Comparison of ENCODE assay signal across 8 mouse cellular contexts in genomic region chr16:33583881-33584454, GRCm38 (mm10).
DNase-seq lines count a peak whose midpoint lies in the region; ATAC-seq and TF ChIP-seq lines count a peak whose summit lies in the region.

No protein-coding gene starts in this region.

- peak overlapping the region; percentile 84 for H3K4me2 ChIP-seq in CH12.LX (ENCODE audit: insufficient read depth, low read depth, poor library complexity, severe bottlenecking)
- H3K4me2 ChIP-seq in heart, embryonic 16.5 days (ENCODE audit: low read depth, low read length) = peak overlapping the region; percentile 66
- peak overlapping the region; percentile 47 for H3K4me2 ChIP-seq in kidney, embryonic 16.5 days (replicated peaks; ENCODE audit: low read depth, low read length)

- no peak; the same call in none of the 2 replicates for TF ChIP-seq POLR2A in CH12.LX (IDR thresholded peaks at IDR 0.05; ENCODE audit: low read depth, low read length)

- no peaks in the 10 kb centered on the region; the same call in 1 of the 2 replicates for H3K79me2 ChIP-seq in CH12.LX (replicated peaks; ENCODE audit: control insufficient read depth, extremely low read depth, insufficient read depth, poor library complexity, severe bottlenecking)

- no peak for TF ChIP-seq EP300 in CH12.LX (IDR thresholded peaks at IDR 0.05; ENCODE audit: low read length)

- peak overlapping the region; percentile 37 to 60 (median 39) for H3K4me3 ChIP-seq in CH12.LX (replicated peaks in 1 of 3; ENCODE audit: low read depth in 2 of 3, low read length in 2 of 3, poor library complexity in 1 of 3)
- H3K4me3 ChIP-seq in heart, embryonic 16.5 days (ENCODE audit: low read length) = peak overlapping the region; percentile 41
- peak overlapping the region; percentile 24 for H3K4me3 ChIP-seq in kidney, embryonic 16.5 days (ENCODE audit: low read length)

- dilution Hi-C loops in CH12.LX (cut with MboI; ENCODE audit: extremely low pct_ligation_motif_present, extremely low pct_unique_long_range_greater_than_20kb, low sequenced_read_pairs) = no loop called here

- peak overlapping the region; percentile 64 for H3K9ac ChIP-seq in CH12.LX (ENCODE audit: insufficient read depth, low read depth)
- peak overlapping the region; percentile 62 for H3K9ac ChIP-seq in heart, embryonic 16.5 days (ENCODE audit: low read length)
- peak overlapping the region; percentile 59 for H3K9ac ChIP-seq in kidney, embryonic 16.5 days (replicated peaks; ENCODE audit: low read length)

- peaks cover 0 to 21% of the 10 kb centered on the region in 2 experiments for H3K36me3 ChIP-seq in CH12.LX (replicated peaks in 1 of 2; ENCODE audit: control insufficient read depth in 1 of 2, insufficient read depth in 1 of 2, low read length in 1 of 2)
- no peaks in the 10 kb centered on the region for H3K36me3 ChIP-seq in heart, embryonic 16.5 days (ENCODE audit: control insufficient read depth, insufficient read depth)
- H3K36me3 ChIP-seq in kidney, embryonic 16.5 days (ENCODE audit: insufficient read depth, low read length) = no peaks in the 10 kb centered on the region

- TF ChIP-seq RAD21 in CH12.LX (IDR thresholded peaks at IDR 0.05; ENCODE audit: low read depth, low read length) = no peak

- H3K9me3 ChIP-seq in CH12.LX (replicated peaks; ENCODE audit: low read length) = peaks cover 4% of the 10 kb centered on the region
- H3K9me3 ChIP-seq in heart, embryonic 16.5 days (replicated peaks; ENCODE audit: control insufficient read depth, low read length) = no peaks in the 10 kb centered on the region
- H3K9me3 ChIP-seq in kidney, embryonic 16.5 days (ENCODE audit: low read length) = no peaks in the 10 kb centered on the region

- H3K27ac ChIP-seq in CH12.LX (ENCODE audit: insufficient read depth, low read depth) = peak overlapping the region; percentile 76
- H3K27ac ChIP-seq in heart, embryonic 16.5 days (ENCODE audit: low read length) = peak overlapping the region; percentile 89
- peak overlapping the region; percentile 99 for H3K27ac ChIP-seq in kidney, embryonic 16.5 days (ENCODE audit: low read length)

- no peaks in the 10 kb centered on the region for H3K27me3 ChIP-seq in CH12.LX (replicated peaks)
- H3K27me3 ChIP-seq in heart, embryonic 16.5 days (ENCODE audit: control insufficient read depth, insufficient read depth, low read length) = no peaks in the 10 kb centered on the region
- no peaks in the 10 kb centered on the region for H3K27me3 ChIP-seq in kidney, embryonic 16.5 days (ENCODE audit: insufficient read depth, low read length)

- H3K4me1 ChIP-seq in CH12.LX (ENCODE audit: control insufficient read depth in 1 of 2, insufficient read depth in 2 of 2) = peaks cover 18 to 59% of the 10 kb centered on the region in 2 experiments
- H3K4me1 ChIP-seq in heart, embryonic 16.5 days (ENCODE audit: control insufficient read depth, insufficient read depth, low read length) = peaks cover 57% of the 10 kb centered on the region
- peaks cover 71% of the 10 kb centered on the region for H3K4me1 ChIP-seq in kidney, embryonic 16.5 days (ENCODE audit: insufficient read depth, low read length)

- DNase-seq in CH12.LX (ENCODE audit: extremely low read depth) = peak; percentile 64
- peak; percentile 59 for DNase-seq in embryo, embryonic 11 days
- DNase-seq in lung, postnatal 14 days = peak; percentile 72
- DNase-seq in spleen, postnatal 4 days (ENCODE audit: low spot score in 2 of 2) = peak; percentile 34 to 71
- no peak for DNase-seq in cerebellum, adult 9-11 months
- DNase-seq in c-Kit-positive CD71-positive TER-119-positive erythroid progenitor cells, embryonic 14.5 days (ENCODE audit: low spot score) = no peak

- 11% methylated on average over 19 of the region's 19 CpGs for WGBS in heart, embryonic 16.5 days
- WGBS in kidney, embryonic 16.5 days = 14% methylated on average over 19 of the region's 19 CpGs

- peak; percentile 21 for ATAC-seq in heart, embryonic 16.5 days (replicated peaks; ENCODE audit: extremely low read depth, insufficient read depth, low FRiP score)
- ATAC-seq in kidney, embryonic 16.5 days (ENCODE audit: low FRiP score, low TSS enrichment) = peak; percentile 33

- in situ Hi-C loops in CH12.LX (cut with MboI; ENCODE audit: low pct_ligation_motif_present, low pct_unique_long_range_greater_than_20kb, low sequenced_read_pairs) = no loop called here

- no peak for TF ChIP-seq CTCF in CH12.LX (conservative IDR thresholded peaks at IDR 0.05 in 1 of 2, IDR thresholded peaks at IDR 0.05 in 1 of 2; ENCODE audit: low read depth in 2 of 2, low read length in 2 of 2)

TF ChIP-seq in CH12.LX, 34 proteins besides CTCF, POLR2A, EP300 and RAD21:
- TF ChIP-seq KAT2A (IDR thresholded peaks at IDR 0.05; ENCODE audit: insufficient replicate concordance, low read length) = no peak
- TF ChIP-seq MAZ (IDR thresholded peaks at IDR 0.05; ENCODE audit: low read depth, low read length) = peak; percentile 84; the same call in 1 of the 2 replicates
- peak; percentile 50; the same call in 1 of the 2 replicates for TF ChIP-seq IRF4 (IDR thresholded peaks at IDR 0.05; ENCODE audit: low read depth, low read length)
- TF ChIP-seq ETS1 (conservative IDR thresholded peaks at IDR 0.05; ENCODE audit: low read depth, low read length) = no peak
- no peak for TF ChIP-seq ZKSCAN1 (IDR thresholded peaks at IDR 0.05; ENCODE audit: borderline replicate concordance, low read depth, low read length)
- TF ChIP-seq SMC3 (IDR thresholded peaks at IDR 0.05; ENCODE audit: low read depth, low read length) = no peak
- TF ChIP-seq ZMIZ1 (IDR thresholded peaks at IDR 0.05; ENCODE audit: low read depth, low read length) = peak; percentile 64; the same call in 1 of the 2 replicates
- TF ChIP-seq UBTF (IDR thresholded peaks at IDR 0.05; ENCODE audit: low read depth, low read length) = 0 out of 2 replicates have a peak, but pooled peaks have one; percentile 44
- peak; percentile 66 for TF ChIP-seq ELF1 (IDR thresholded peaks at IDR 0.05; ENCODE audit: low read depth, low read length)
- peak; percentile 61 for TF ChIP-seq NELFE (IDR thresholded peaks at IDR 0.05; ENCODE audit: low read depth, low read length)
- peak; percentile 46 for TF ChIP-seq TCF12 (IDR thresholded peaks at IDR 0.05; ENCODE audit: low read depth, low read length)
- 0 out of 2 replicates have a peak, but pooled peaks have one; percentile 25 for TF ChIP-seq SIN3A (IDR thresholded peaks at IDR 0.05; ENCODE audit: low read length)
- no peak; the same call in 1 of the 2 replicates for TF ChIP-seq HCFC1 (IDR thresholded peaks at IDR 0.05; ENCODE audit: low read depth, low read length)
- no peak for TF ChIP-seq GABPA (IDR thresholded peaks at IDR 0.05; ENCODE audit: insufficient replicate concordance, low read depth, low read length)
- TF ChIP-seq NRF1 (IDR thresholded peaks at IDR 0.05; ENCODE audit: low read depth, low read length) = no peak
- TF ChIP-seq CHD2 (IDR thresholded peaks at IDR 0.05; ENCODE audit: low read length) = peak; percentile 13; the same call in 1 of the 2 replicates
- no peak for TF ChIP-seq RCOR1 (conservative IDR thresholded peaks at IDR 0.05; ENCODE audit: low read depth, low read length)
- TF ChIP-seq MAFK (IDR thresholded peaks at IDR 0.05; ENCODE audit: insufficient replicate concordance, low read length) = no peak
- no peak for TF ChIP-seq POLR2AphosphoS2 (IDR thresholded peaks at IDR 0.05; ENCODE audit: low read depth, low read length)
- TF ChIP-seq USF2 (conservative IDR thresholded peaks at IDR 0.05; ENCODE audit: low read depth, low read length) = no peak
- peak; percentile 75; the same call in 1 of the 2 replicates for TF ChIP-seq MXI1 (IDR thresholded peaks at IDR 0.05; ENCODE audit: low read depth, low read length)
- peak; percentile 43; the same call in 1 of the 2 replicates for TF ChIP-seq MEF2A (IDR thresholded peaks at IDR 0.05; ENCODE audit: borderline replicate concordance, low read depth, low read length)
- no peak for TF ChIP-seq USF1 (IDR thresholded peaks at IDR 0.05; ENCODE audit: low read depth, low read length)

Comparison
In these comparisons a context has a peak if more than half of its experiments do, and no peak if none do; other contexts are left out.
1. DNase-seq: peak in CH12.LX (single experiment), embryo, embryonic 11 days (single experiment), lung, postnatal 14 days (single experiment) and spleen, postnatal 4 days (2 of 2); none in cerebellum, adult 9-11 months (single experiment) and c-Kit-positive CD71-positive TER-119-positive erythroid progenitor cells, embryonic 14.5 days (single experiment).
2. Peak in every context shown above with its lines, with median percentiles within 50 percentile points of each other: H3K27ac ChIP-seq, H3K4me2 ChIP-seq, H3K4me3 ChIP-seq and H3K9ac ChIP-seq.